In genomic region chr2:103871522-103872276, GRCm38 (mm10) we compare ENCODE assay signal across 8 mouse cellular contexts.
DNase-seq lines count a peak whose midpoint lies in the region; ATAC-seq and TF ChIP-seq lines count a peak whose summit lies in the region.

No protein-coding gene starts in this region.

- DNase-seq in 416B (ENCODE audit: low read depth) = peak; percentile 83
- DNase-seq in embryonic facial prominence, embryonic 14.5 days (ENCODE audit: low spot score) = peak; percentile 90
- DNase-seq in heart, adult 9 months (ENCODE audit: low spot score in 2 of 2) = peak; percentile 69 to 78
- DNase-seq in liver, adult 2 months (ENCODE audit: extremely low read depth, low read depth, low spot score) = peak; percentile 59
- DNase-seq in spleen, postnatal 14 days (ENCODE audit: low spot score in 2 of 2) = peak; percentile 55 to 68

- no peak overlapping the region; the same call in 1 of the 2 replicates for H3K27ac ChIP-seq in bone marrow, adult 2 months (ENCODE audit: control insufficient read depth, insufficient read depth, low read depth, low read length, poor library complexity)
- no peak overlapping the region for H3K27ac ChIP-seq in embryonic facial prominence, embryonic 14.5 days (replicated peaks; ENCODE audit: low read depth, low read length)
- no peak overlapping the region for H3K27ac ChIP-seq in kidney, embryonic 16.5 days (ENCODE audit: low read length)
- H3K27ac ChIP-seq in liver, adult 2 months (replicated peaks; ENCODE audit: insufficient read depth, low read depth, low read length) = no peak overlapping the region

- ATAC-seq in embryonic facial prominence, embryonic 14.5 days (ENCODE audit: low read depth) = peak; percentile 91
- ATAC-seq in kidney, embryonic 16.5 days (ENCODE audit: low FRiP score, low TSS enrichment) = peak; percentile 76; the same call in 1 of the 2 replicates
- peak; percentile 69 for ATAC-seq in monocyte, adult 5-6 weeks (replicated peaks; ENCODE audit: insufficient number of reproducible peaks, low FRiP score, low TSS enrichment, poor library complexity, severe bottlenecking)

- no peak overlapping the region for H3K4me2 ChIP-seq in embryonic facial prominence, embryonic 14.5 days (ENCODE audit: low read depth, low read length)
- no peak overlapping the region for H3K4me2 ChIP-seq in kidney, embryonic 16.5 days (replicated peaks; ENCODE audit: low read depth, low read length)

- peaks cover 6% of the 10 kb centered on the region for H3K4me1 ChIP-seq in bone marrow, adult 2 months (ENCODE audit: control insufficient read depth, insufficient read depth, low read length)
- no peaks in the 10 kb centered on the region for H3K4me1 ChIP-seq in embryonic facial prominence, embryonic 14.5 days (ENCODE audit: control insufficient read depth, insufficient read depth, low read length)
- H3K4me1 ChIP-seq in kidney, embryonic 16.5 days (ENCODE audit: insufficient read depth, low read length) = no peaks in the 10 kb centered on the region
- H3K4me1 ChIP-seq in liver, adult 2 months (ENCODE audit: control insufficient read depth, insufficient read depth, low read length) = peaks cover 6% of the 10 kb centered on the region; the same call in 1 of the 2 replicates

- H3K9ac ChIP-seq in embryonic facial prominence, embryonic 14.5 days (ENCODE audit: low read depth, low read length) = no peak overlapping the region
- no peak overlapping the region for H3K9ac ChIP-seq in kidney, embryonic 16.5 days (replicated peaks; ENCODE audit: low read length)
- no peak overlapping the region for H3K9ac ChIP-seq in liver, adult 2 months (ENCODE audit: low read depth, low read length)

- no peak overlapping the region for H3K4me3 ChIP-seq in bone marrow, adult 2 months (replicated peaks; ENCODE audit: control insufficient read depth, low read depth, low read length)
- H3K4me3 ChIP-seq in embryonic facial prominence, embryonic 14.5 days (ENCODE audit: low read depth, low read length) = no peak overlapping the region
- H3K4me3 ChIP-seq in kidney, embryonic 16.5 days (ENCODE audit: low read length) = no peak overlapping the region
- H3K4me3 ChIP-seq in liver, adult 2 months (ENCODE audit: insufficient read depth, low read depth, low read length) = no peak overlapping the region

- no peak for TF ChIP-seq POLR2A in bone marrow, adult 2 months (IDR thresholded peaks at IDR 0.05; ENCODE audit: borderline replicate concordance, control insufficient read depth, low read depth, low read length)
- no peak for TF ChIP-seq POLR2A in liver, adult 2 months (IDR thresholded peaks at IDR 0.05; ENCODE audit: extremely low read depth, insufficient read depth, low read length)

- H3K27me3 ChIP-seq in embryonic facial prominence, embryonic 14.5 days (replicated peaks; ENCODE audit: control insufficient read depth, insufficient read depth, low read length) = no peaks in the 10 kb centered on the region
- H3K27me3 ChIP-seq in kidney, embryonic 16.5 days (ENCODE audit: insufficient read depth, low read length) = no peaks in the 10 kb centered on the region
- no peaks in the 10 kb centered on the region for H3K27me3 ChIP-seq in liver, adult 2 months (ENCODE audit: control insufficient read depth, insufficient read depth, low read length)

- no peaks in the 10 kb centered on the region for H3K9me3 ChIP-seq in embryonic facial prominence, embryonic 14.5 days (ENCODE audit: control insufficient read depth, low read length)
- no peaks in the 10 kb centered on the region for H3K9me3 ChIP-seq in kidney, embryonic 16.5 days (ENCODE audit: low read length)

- H3K36me3 ChIP-seq in embryonic facial prominence, embryonic 14.5 days (ENCODE audit: control insufficient read depth, insufficient read depth, low read length) = no peaks in the 10 kb centered on the region
- H3K36me3 ChIP-seq in kidney, embryonic 16.5 days (ENCODE audit: insufficient read depth, low read length) = no peaks in the 10 kb centered on the region
- H3K36me3 ChIP-seq in liver, adult 2 months (ENCODE audit: control insufficient read depth, insufficient read depth, low read length) = no peaks in the 10 kb centered on the region

- H3K79me2 ChIP-seq in liver, adult 2 months (ENCODE audit: control insufficient read depth, insufficient read depth, low read length) = no peaks in the 10 kb centered on the region

- peak; percentile 91 for TF ChIP-seq CTCF in bone marrow, adult 2 months (IDR thresholded peaks at IDR 0.05; ENCODE audit: control insufficient read depth, insufficient read depth, low read length)
- TF ChIP-seq CTCF in liver, adult 2 months (IDR thresholded peaks at IDR 0.05; ENCODE audit: low read depth, low read length) = peak; percentile 80

- 20% methylated on average over 12 of the region's 12 CpGs for WGBS in bone marrow, adult 2 months
- WGBS in embryonic facial prominence, embryonic 14.5 days = 20% methylated on average over 12 of the region's 12 CpGs
- WGBS in kidney, embryonic 16.5 days = 23% methylated on average over 12 of the region's 12 CpGs
- WGBS in liver, adult 2 months = 38% methylated on average over 12 of the region's 12 CpGs
